In genomic region chr5:125675623-125676022, GRCm38 (mm10) we compare ENCODE assay signal across 8 mouse cellular contexts.
A peak's percentile ranks its signal among the peaks of the same experiment; 100 is the strongest.
DNase-seq lines count a peak whose midpoint lies in the region; ATAC-seq and TF ChIP-seq lines count a peak whose summit lies in the region.

No protein-coding gene starts in this region.

- 44% methylated on average over 13 of the region's 13 CpGs for WGBS in kidney, embryonic 14.5 days

- H3K4me1 ChIP-seq in cortical plate, adult 2 months (ENCODE audit: control insufficient read depth, insufficient read depth, low read length), result peaks cover 8% of the 10 kb centered on the region
- no peaks in the 10 kb centered on the region for H3K4me1 ChIP-seq in kidney, embryonic 14.5 days (ENCODE audit: control insufficient read depth, insufficient read depth, low read length)

- H3K9ac ChIP-seq in kidney, embryonic 14.5 days (ENCODE audit: low read depth, low read length), result no peak overlapping the region

- no peak for TF ChIP-seq CTCF in cortical plate, adult 2 months (IDR thresholded peaks at IDR 0.05; ENCODE audit: extremely low read depth, insufficient read depth, low read length)

- peak overlapping the region; percentile 14; the same call in 1 of the 2 replicates for H3K4me3 ChIP-seq in cortical plate, adult 2 months (ENCODE audit: insufficient read depth, low read length)
- no peak overlapping the region for H3K4me3 ChIP-seq in kidney, embryonic 14.5 days (ENCODE audit: low read length)

- no peaks in the 10 kb centered on the region for H3K9me3 ChIP-seq in kidney, embryonic 14.5 days (ENCODE audit: control insufficient read depth, low read length)

- H3K27ac ChIP-seq in cortical plate, adult 2 months (ENCODE audit: insufficient read depth, low read length), result peak overlapping the region; percentile 27; the same call in 1 of the 2 replicates
- no peak overlapping the region for H3K27ac ChIP-seq in kidney, embryonic 14.5 days (ENCODE audit: low read depth, low read length)

- H3K36me3 ChIP-seq in kidney, embryonic 14.5 days (ENCODE audit: control insufficient read depth, insufficient read depth, low read length), result no peaks in the 10 kb centered on the region

- no peak overlapping the region for H3K4me2 ChIP-seq in kidney, embryonic 14.5 days (replicated peaks; ENCODE audit: low read depth, low read length)

- no peaks in the 10 kb centered on the region for H3K27me3 ChIP-seq in kidney, embryonic 14.5 days (ENCODE audit: control insufficient read depth, insufficient read depth, low read length)

- no peak for TF ChIP-seq POLR2A in cortical plate, adult 2 months (IDR thresholded peaks at IDR 0.05; ENCODE audit: extremely low read depth, insufficient read depth, low read length)

- DNase-seq in frontal cortex, postnatal 14 days (ENCODE audit: low spot score in 2 of 2), result peak; percentile 56 to 73
- peak; percentile 48 to 74 for DNase-seq in left cerebral cortex, adult 9 months (ENCODE audit: low spot score in 2 of 2)
- DNase-seq in right cerebral cortex, adult 2 months (ENCODE audit: low spot score in 2 of 2), result peak; percentile 62 to 75
- no peak for DNase-seq in liver
- DNase-seq in natural killer cell, adult 2 months (ENCODE audit: low spot score in 2 of 2), result no peak
- no peak for DNase-seq in lung, postnatal 36 days

- no peak for ATAC-seq in kidney, embryonic 14.5 days (ENCODE audit: low FRiP score, low TSS enrichment)

Comparison
In these comparisons a context has a peak if more than half of its experiments do, and no peak if none do; other contexts are left out.
1. DNase-seq: peak in frontal cortex, postnatal 14 days (2 of 2), left cerebral cortex, adult 9 months (2 of 2) and right cerebral cortex, adult 2 months (2 of 2); none in liver (single experiment), natural killer cell, adult 2 months (0 of 2) and lung, postnatal 36 days (single experiment).